Mouse (Mus musculus): ENCODE measurements around the gene Rinl. TPM values are rescaled to one million over a fixed set of nuclear protein-coding genes. Genes with fewer than 3 reads are reported as not detected.

Gene Rinl
- polyA plus RNA-seq, 1 experiment from 2014 or later: 2.6 TPM

DNA sequence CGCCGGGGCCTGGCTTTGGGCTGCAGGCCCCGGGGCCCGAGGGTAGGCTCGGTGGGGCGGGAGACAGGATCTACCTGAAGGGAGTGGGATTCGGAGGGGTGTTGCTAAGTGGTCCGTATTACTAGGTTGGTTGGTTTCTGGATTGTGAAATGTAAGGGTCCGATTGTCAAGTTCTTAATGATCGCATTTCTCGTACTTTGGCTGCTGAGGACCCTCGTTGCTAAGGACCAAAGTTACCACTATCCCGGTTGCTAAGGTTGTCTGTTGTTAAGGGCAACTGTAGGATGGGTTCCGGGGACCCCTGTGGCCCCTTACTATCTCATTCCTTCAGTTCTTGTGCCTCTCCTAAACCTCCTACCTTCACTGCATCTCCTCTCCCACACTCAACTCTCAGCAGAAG, 21.9 kb upstream of the Rinl start:
- Histone ChIP-seq H3K4me3 (peak overlapping the region; percentile 83), H3K9ac (peak overlapping the region; percentile 78), H3K27ac (no peak overlapping the region), H3K4me1 (peaks cover 24% of the 10 kb centered on the region), H3K27me3 (no peaks in the 10 kb centered on the region), H3K4me2 (peak overlapping the region; percentile 76), H3K9me3 (no peaks in the 10 kb centered on the region), H3K36me3 (peaks cover 14% of the 10 kb centered on the region)
- peak; percentile 8; the same call in 1 of the 2 replicates for ATAC-seq (ENCODE audit: insufficient number of reproducible peaks, insufficient read depth, low FRiP score, low TSS enrichment, low read depth)
- WGBS: 6% methylated on average over 14 of the region's 14 CpGs

DNA sequence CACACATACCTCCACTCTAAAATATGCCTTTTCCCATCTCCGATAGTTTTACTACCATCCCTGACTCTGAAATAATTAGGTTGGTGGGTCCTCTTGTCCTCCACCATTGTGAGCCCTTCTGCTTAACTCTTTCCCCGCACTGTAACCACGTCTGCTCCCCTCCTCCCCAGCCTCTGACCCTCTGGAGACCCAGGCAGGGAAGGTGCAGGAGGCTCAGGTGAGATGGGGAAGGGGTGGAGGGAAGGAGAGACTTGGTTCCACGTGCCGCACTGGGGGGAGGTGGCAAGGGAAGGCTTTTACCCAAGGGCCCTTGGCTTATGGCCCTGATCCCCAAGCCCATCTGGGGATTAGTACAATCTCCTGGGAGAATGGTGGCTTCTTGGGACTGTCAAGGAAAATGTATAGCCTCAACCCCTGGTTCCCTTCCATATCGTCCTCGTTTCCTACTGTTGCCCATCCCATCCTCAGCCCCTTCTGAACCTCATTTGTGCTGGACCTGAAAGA, 21.3 kb upstream of the Rinl start, which contains the start of gene Nfkbib:
Nfkbib (minus strand) TSS at position 51 of the 504 bp plus-strand sequence.
- peak within 1 kb of the TSS; percentile 76 for H3K4me2 ChIP-seq
- H3K4me3 ChIP-seq: peak within 1 kb of the TSS; percentile 83
- H3K4me1 ChIP-seq: peaks cover 24% of the 10 kb centered on the region
- 54% methylated on average over 7 of the region's 7 CpGs for WGBS
- H3K9me3 ChIP-seq: no peaks in the 10 kb centered on the region
- no peak within 1 kb of the TSS for H3K27ac ChIP-seq
- ATAC-seq (ENCODE audit: insufficient number of reproducible peaks, insufficient read depth, low FRiP score, low TSS enrichment, low read depth): no peak
- peaks cover 14% of the 10 kb centered on the region for H3K36me3 ChIP-seq
- peak within 1 kb of the TSS; percentile 78 for H3K9ac ChIP-seq
- no peaks in the 10 kb centered on the region for H3K27me3 ChIP-seq

DNA sequence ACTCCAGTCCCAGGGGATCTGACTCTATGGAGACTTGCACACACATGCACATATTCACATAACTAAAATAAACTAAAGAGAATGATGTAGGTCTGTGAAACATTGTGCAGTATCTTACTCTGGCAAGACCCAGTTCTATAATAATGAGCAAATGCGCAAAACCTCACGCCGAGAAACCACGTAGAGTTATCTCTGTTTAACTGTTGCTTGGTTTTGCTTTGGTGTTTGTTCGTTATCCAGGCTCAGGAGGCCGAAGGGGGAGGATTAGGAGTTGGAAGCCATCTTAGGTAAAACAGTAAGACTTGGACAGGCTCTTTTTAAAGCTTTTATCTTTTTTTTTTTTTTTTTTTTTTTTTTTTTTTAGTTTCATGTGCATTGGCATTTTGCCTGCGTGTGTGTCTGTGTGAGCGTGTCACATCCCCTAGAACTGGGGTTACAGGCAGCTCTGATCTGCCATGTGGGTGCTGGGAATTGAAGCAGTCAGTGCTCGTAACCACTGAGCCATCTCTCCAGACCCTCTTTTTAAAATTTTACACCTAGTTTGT, 19.3 kb upstream of the Rinl start:
- WGBS: 92% methylated on average over 9 of the region's 9 CpGs
- no peak overlapping the region for H3K4me2 ChIP-seq

DNA sequence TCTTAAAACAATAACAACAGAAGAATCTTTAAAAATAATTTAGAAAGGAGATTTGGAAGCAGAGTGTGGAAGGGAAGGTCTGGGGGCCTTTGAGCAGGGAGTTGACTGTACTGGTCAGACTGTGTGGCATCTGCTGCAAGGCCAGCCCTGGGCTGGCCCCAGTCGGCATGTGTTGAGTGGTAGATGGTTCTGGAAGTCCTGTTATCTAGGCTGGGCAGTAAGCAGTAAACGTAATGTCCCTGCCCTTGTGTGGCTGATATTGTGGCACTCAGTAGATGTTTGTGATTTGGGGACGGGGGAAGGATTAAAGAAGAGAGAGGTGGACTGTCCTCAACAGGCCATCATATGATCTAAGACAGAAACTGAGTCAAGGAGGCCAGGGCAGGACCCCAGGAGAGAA, 18.5 kb upstream of the Rinl start:
- H3K9ac ChIP-seq: no peak overlapping the region
- H3K4me2 ChIP-seq: no peak overlapping the region
- 95% methylated on average over 3 of the region's 3 CpGs for WGBS
- no peak overlapping the region for H3K4me3 ChIP-seq
- ATAC-seq (ENCODE audit: insufficient number of reproducible peaks, insufficient read depth, low FRiP score, low TSS enrichment, low read depth): no peak
- no peaks in the 10 kb centered on the region for H3K9me3 ChIP-seq
- H3K27ac ChIP-seq: no peak overlapping the region
- no peaks in the 10 kb centered on the region for H3K27me3 ChIP-seq
- peaks cover 22% of the 10 kb centered on the region for H3K36me3 ChIP-seq
- H3K4me1 ChIP-seq: peaks cover 17% of the 10 kb centered on the region

More for the DNA sequence above, 19.3 kb upstream of the Rinl start:
- Histone ChIP-seq H3K36me3 (peaks cover 16% of the 10 kb centered on the region), H3K27ac (no peak overlapping the region), H3K9ac (no peak overlapping the region), H3K4me1 (peaks cover 24% of the 10 kb centered on the region), H3K27me3 (no peaks in the 10 kb centered on the region), H3K9me3 (no peaks in the 10 kb centered on the region), H3K4me3 (no peak overlapping the region)
- ATAC-seq (ENCODE audit: insufficient number of reproducible peaks, insufficient read depth, low FRiP score, low TSS enrichment, low read depth): no peak

DNA sequence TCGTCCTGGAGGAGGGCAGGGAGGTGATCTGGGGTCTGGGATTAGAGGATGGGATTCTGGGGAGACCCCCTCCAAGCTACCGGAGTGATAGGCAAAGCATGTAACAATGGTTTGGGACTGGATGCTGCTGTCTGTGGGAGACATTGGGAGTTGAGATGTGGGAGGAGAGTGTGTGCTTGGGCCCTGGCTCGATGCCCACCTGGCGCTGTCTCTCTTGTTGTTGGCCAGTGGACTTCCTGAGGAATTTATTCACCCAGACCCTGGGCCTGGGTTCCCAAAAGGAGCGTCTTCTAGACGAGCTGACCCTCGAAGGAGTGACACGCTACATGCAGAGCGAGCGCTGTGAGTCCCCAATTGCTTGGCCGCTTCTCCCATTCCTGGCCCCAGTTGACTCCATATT, 16.9 kb upstream of the Rinl start:
- WGBS: 95% methylated on average over 11 of the region's 11 CpGs
- Histone ChIP-seq H3K4me3 (no peak overlapping the region), H3K9ac (no peak overlapping the region), H3K9me3 (no peaks in the 10 kb centered on the region), H3K36me3 (peaks cover 34% of the 10 kb centered on the region), H3K4me1 (peaks cover 12% of the 10 kb centered on the region), H3K27me3 (no peaks in the 10 kb centered on the region), H3K27ac (no peak overlapping the region), H3K4me2 (no peak overlapping the region)
- ATAC-seq (ENCODE audit: insufficient number of reproducible peaks, insufficient read depth, low FRiP score, low TSS enrichment, low read depth): no peak

DNA sequence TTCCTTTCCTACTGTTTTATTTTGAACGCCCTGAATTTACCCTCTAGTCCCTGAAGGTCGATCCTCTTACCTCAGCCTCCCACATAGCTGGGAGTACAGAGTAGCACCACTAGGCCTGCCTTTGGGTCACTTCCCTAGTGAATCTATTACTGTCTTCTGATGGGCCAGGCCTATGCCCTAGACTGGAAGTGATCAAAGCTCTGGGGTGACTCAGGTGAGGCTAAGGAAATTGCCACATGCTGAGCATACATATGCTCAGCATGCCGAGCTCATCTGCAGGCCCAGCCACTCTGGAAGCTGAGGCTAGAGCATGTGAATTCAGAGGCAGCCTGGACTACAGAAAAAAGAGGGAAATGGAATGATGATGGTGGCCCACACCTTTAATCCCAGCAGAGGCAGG, 15.6 kb upstream of the Rinl start:
- Histone ChIP-seq H3K4me3 (no peak overlapping the region), H3K9me3 (no peaks in the 10 kb centered on the region), H3K36me3 (peaks cover 44% of the 10 kb centered on the region), H3K27me3 (no peaks in the 10 kb centered on the region), H3K27ac (no peak overlapping the region), H3K9ac (no peak overlapping the region), H3K4me1 (peaks cover under 1% of the 10 kb centered on the region; the same call in 1 of the 2 replicates), H3K4me2 (no peak overlapping the region)
- ATAC-seq (ENCODE audit: insufficient number of reproducible peaks, insufficient read depth, low FRiP score, low TSS enrichment, low read depth): no peak
- WGBS: 75% methylated on average over 3 of the region's 3 CpGs

DNA sequence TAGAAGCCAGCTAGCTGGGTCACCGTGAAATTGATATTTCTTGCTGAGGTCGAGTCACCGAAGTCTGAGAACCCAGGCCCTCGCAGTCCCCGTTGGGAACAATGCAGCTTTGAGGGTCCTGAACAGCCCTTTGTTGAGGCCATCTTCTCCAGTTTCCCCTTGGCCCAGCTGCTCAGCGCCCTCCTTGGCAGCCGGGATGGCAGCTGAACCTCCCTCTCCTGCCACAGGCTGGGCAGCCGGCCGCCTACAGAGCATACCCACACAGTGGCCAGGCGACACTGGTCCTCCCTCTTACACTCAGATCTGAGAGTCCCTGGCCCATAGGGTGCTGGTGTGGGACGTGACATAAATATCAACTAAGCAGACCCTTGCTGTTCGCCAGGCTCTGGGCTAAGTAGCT, 14.6 kb upstream of the Rinl start:
- no peak overlapping the region for H3K9ac ChIP-seq
- no peak overlapping the region for H3K4me3 ChIP-seq
- peak overlapping the region; percentile 22; the same call in 1 of the 2 replicates for H3K27ac ChIP-seq
- WGBS: 37% methylated on average over 12 of the region's 12 CpGs
- no peak overlapping the region for H3K4me2 ChIP-seq
- H3K36me3 ChIP-seq: peaks cover 51% of the 10 kb centered on the region
- no peak for ATAC-seq (ENCODE audit: insufficient number of reproducible peaks, insufficient read depth, low FRiP score, low TSS enrichment, low read depth)
- H3K27me3 ChIP-seq: no peaks in the 10 kb centered on the region
- no peaks in the 10 kb centered on the region for H3K9me3 ChIP-seq
- H3K4me1 ChIP-seq: no peaks in the 10 kb centered on the region

DNA sequence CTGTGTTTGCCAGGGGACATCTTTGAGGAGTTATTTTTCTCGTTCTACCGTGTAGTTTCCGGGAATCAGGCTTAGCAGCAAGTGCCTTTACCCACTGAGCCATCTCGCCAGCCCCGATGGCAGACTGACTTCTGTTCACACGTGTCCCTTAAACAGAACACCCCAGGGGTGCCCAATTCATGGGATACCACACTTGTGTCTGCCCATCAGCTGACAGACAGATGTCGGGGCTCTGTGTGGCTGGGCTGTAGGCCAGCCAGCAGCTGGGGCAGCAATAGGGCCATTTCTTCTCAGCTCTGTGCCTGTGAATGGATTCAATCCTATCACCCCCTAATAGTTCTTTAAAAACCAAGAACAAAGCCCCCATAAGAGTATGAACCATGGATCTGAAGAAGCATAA, 13.6 kb upstream of the Rinl start:
- peaks cover under 1% of the 10 kb centered on the region for H3K4me1 ChIP-seq
- H3K27me3 ChIP-seq: no peaks in the 10 kb centered on the region
- no peak overlapping the region for H3K4me2 ChIP-seq
- H3K4me3 ChIP-seq: no peak overlapping the region
- WGBS: 87% methylated on average over 7 of the region's 7 CpGs
- H3K36me3 ChIP-seq: peaks cover 51% of the 10 kb centered on the region
- H3K27ac ChIP-seq: no peak overlapping the region
- peak overlapping the region; percentile 27; the same call in 1 of the 2 replicates for H3K9ac ChIP-seq
- ATAC-seq (ENCODE audit: insufficient number of reproducible peaks, insufficient read depth, low FRiP score, low TSS enrichment, low read depth): no peak
- no peaks in the 10 kb centered on the region for H3K9me3 ChIP-seq

DNA sequence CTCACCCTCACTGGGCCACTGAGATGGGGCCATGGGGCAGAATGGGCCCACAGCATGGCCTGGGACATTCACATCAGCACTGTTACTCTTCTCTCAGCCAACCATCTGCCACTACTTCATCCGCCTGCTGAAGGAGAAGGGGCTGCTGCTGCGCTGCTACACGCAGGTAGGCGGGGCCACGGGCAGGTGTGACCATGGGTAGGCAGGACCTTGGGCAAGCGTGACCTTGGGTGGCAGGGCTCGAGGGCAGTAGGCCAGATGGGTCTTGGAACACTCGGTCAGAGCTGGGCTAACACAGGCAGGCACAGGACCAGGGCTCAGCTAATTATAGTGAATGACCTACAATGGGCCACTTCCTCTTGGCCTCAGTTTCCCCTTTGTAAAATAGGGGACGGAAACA, 9.9 kb upstream of the Rinl start:
- Histone ChIP-seq H3K4me1 (peaks cover 14% of the 10 kb centered on the region), H3K9me3 (no peaks in the 10 kb centered on the region), H3K27me3 (no peaks in the 10 kb centered on the region), H3K36me3 (peaks cover 52% of the 10 kb centered on the region), H3K27ac (no peak overlapping the region), H3K9ac (no peak overlapping the region), H3K4me3 (no peak overlapping the region), H3K4me2 (no peak overlapping the region)
- no peak for ATAC-seq (ENCODE audit: insufficient number of reproducible peaks, insufficient read depth, low FRiP score, low TSS enrichment, low read depth)
- WGBS: 84% methylated on average over 9 of the region's 9 CpGs

DNA sequence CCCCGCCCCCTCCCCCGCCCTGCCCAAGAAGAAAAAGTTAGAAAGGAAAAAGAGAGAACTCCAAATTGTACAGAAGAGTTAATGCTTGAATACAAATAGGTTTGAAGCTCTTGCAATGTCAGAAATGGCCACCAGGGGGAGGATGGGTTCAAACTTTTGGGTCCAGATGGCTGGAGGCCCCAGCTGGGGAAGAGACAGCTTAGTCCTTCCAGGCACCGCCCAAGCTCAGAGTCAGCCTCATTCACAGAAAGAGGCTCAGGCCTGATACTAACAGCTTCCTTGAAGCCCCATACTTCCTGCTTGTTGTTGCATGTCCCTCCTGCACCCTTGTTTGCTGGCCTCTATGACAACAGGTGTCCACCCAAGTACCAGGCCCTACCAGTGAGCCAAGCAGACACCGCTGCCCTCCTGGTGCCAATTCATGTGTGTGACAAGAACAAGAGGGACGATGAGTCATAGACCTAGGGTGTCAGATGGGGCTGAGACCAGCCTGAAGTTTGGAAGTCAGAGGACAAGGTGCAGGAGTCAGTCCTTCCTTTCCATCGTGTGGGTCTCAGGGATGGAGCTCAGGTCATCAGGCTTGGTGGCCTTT, 8.6 kb upstream of the Rinl start:
- Histone ChIP-seq H3K27ac (peak overlapping the region; percentile 45), H3K27me3 (no peaks in the 10 kb centered on the region), H3K4me1 (peaks cover 14% of the 10 kb centered on the region), H3K9me3 (no peaks in the 10 kb centered on the region), H3K4me3 (no peak overlapping the region), H3K9ac (peak overlapping the region; percentile 17; the same call in 1 of the 2 replicates), H3K36me3 (peaks cover 53% of the 10 kb centered on the region), H3K4me2 (no peak overlapping the region)
- ATAC-seq (ENCODE audit: insufficient number of reproducible peaks, insufficient read depth, low FRiP score, low TSS enrichment, low read depth): peak; percentile 67
- WGBS: 45% methylated on average over 6 of the region's 6 CpGs

DNA sequence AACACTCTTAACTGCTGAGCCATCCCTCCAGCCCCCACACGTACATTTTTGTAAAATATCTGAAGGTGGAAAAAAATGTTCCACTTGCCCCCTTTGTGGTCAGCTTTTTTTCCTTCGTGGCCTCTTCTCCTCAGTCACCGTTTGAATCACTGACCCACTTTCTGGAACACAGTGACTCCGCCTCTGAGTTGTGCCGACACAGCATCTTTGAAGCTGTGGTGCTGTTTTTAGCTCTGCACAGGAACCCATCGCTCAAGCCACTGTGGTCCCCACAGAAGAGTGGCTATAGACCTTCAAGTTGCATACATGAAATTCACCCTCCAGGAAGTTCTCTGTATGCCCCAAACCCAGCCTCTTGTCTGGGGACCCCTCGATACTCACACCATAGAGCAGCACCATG, 7.9 kb upstream of the Rinl start:
- no peak overlapping the region for H3K9ac ChIP-seq
- H3K36me3 ChIP-seq: peaks cover 57% of the 10 kb centered on the region
- H3K4me2 ChIP-seq: no peak overlapping the region
- H3K27me3 ChIP-seq: no peaks in the 10 kb centered on the region
- no peak for ATAC-seq (ENCODE audit: insufficient number of reproducible peaks, insufficient read depth, low FRiP score, low TSS enrichment, low read depth)
- H3K27ac ChIP-seq: no peak overlapping the region; the same call in 1 of the 2 replicates
- no peak overlapping the region for H3K4me3 ChIP-seq
- 75% methylated on average over 7 of the region's 7 CpGs for WGBS
- no peaks in the 10 kb centered on the region for H3K9me3 ChIP-seq
- H3K4me1 ChIP-seq: peaks cover 14% of the 10 kb centered on the region

DNA sequence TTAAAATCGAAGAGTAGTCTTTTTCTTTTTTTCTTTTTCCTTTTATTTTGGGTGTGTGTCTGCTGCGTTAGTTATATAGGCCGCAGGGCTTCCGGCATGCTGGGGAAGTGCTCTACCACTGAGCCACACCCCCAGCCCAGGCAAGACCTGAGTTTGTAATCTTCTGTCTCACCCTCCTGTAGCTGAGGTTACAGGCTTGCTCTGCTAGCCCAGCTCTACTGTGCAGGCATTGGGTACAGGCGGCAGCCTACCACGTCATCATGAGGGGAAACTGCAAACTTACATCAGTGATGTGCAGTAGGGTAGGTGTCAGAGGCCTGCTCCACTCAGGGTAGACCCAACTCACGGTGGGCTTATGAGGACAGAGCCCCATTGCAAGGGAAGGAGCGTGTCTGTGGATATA, 7.5 kb upstream of the Rinl start:
- H3K4me2 ChIP-seq: no peak overlapping the region
- 84% methylated on average over 8 of the region's 8 CpGs for WGBS
- H3K27ac ChIP-seq: no peak overlapping the region; the same call in 1 of the 2 replicates
- peaks cover 14% of the 10 kb centered on the region for H3K4me1 ChIP-seq
- no peaks in the 10 kb centered on the region for H3K27me3 ChIP-seq
- ATAC-seq (ENCODE audit: insufficient number of reproducible peaks, insufficient read depth, low FRiP score, low TSS enrichment, low read depth): no peak
- H3K9ac ChIP-seq: no peak overlapping the region
- H3K9me3 ChIP-seq: no peaks in the 10 kb centered on the region
- no peak overlapping the region for H3K4me3 ChIP-seq
- H3K36me3 ChIP-seq: peaks cover 56% of the 10 kb centered on the region
